Mouse (Mus musculus): ENCODE measurements around the gene Gnaq. TPM values are rescaled to one million over a fixed set of nuclear protein-coding genes. Genes with fewer than 3 reads are reported as not detected.

The Gnaq gene
- polyA plus RNA-seq, 1 experiment, result 12.6 TPM

DNA sequence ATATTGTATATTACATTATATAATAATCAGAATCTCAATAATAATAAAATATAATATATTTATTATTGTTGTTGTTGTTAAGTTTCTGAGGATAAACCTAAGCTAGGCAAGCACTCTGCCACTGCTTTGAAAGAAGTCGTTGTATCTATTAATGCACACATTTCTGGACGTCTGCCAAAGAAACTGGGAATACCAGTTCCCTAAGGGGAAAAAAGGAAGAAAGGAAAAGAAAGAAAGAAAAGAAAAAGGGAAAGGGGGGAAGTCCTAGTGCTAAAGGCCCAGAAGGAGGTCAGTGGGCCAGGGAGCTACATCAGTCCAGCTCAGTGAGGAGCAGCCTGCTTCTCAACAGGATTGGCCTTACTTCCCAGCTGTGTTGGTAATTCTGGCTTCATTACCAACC lies 11.3 kb upstream of the Gnaq start:
- peaks cover 28% of the 10 kb centered on the region for H3K4me1 ChIP-seq
- TF ChIP-seq GATA1 (IDR thresholded peaks at IDR 0.05; ENCODE audit: borderline replicate concordance, low read length) (no peak), FLI1 (IDR thresholded peaks at IDR 0.05; ENCODE audit: low read length) (no peak)
- no peaks in the 10 kb centered on the region for H3K36me3 ChIP-seq (replicated peaks; ENCODE audit: low read length)
- H3K27me3 ChIP-seq (replicated peaks), result peaks cover 12% of the 10 kb centered on the region
- H3K9me3 ChIP-seq, result peaks cover 9% of the 10 kb centered on the region
- no peak overlapping the region for H3K4me3 ChIP-seq (replicated peaks)

DNA sequence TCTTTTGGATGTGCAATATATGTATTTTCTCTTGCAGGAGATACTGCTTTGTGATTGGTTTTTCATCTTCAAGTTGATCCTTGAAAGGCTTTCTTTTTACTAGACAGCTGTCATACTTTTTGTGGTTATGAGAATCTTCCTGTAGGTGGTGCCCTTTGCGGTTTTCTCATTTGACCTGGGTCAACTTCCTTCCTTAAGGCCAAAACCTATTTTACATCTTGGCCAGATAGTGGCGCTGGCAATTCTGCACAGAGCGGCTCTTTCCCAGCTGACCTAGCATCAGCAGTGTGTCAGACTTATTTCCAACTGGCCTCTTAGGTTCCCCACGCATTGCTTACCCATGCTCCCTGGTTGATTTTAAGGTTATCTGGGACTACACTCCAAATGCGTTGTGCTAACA lies 3.9 kb upstream of the Gnaq start:
- Histone ChIP-seq H3K27me3 (replicated peaks) (peaks cover 15% of the 10 kb centered on the region), H3K4me3 (replicated peaks) (no peak overlapping the region), H3K4me1 (peaks cover 54% of the 10 kb centered on the region), H3K9me3 (peaks cover 3% of the 10 kb centered on the region; the same call in 1 of the 2 replicates), H3K36me3 (replicated peaks; ENCODE audit: low read length) (no peaks in the 10 kb centered on the region)
- no peak for TF ChIP-seq FLI1 (IDR thresholded peaks at IDR 0.05; ENCODE audit: low read length)
- no peak for TF ChIP-seq GATA1 (IDR thresholded peaks at IDR 0.05; ENCODE audit: borderline replicate concordance, low read length)

DNA sequence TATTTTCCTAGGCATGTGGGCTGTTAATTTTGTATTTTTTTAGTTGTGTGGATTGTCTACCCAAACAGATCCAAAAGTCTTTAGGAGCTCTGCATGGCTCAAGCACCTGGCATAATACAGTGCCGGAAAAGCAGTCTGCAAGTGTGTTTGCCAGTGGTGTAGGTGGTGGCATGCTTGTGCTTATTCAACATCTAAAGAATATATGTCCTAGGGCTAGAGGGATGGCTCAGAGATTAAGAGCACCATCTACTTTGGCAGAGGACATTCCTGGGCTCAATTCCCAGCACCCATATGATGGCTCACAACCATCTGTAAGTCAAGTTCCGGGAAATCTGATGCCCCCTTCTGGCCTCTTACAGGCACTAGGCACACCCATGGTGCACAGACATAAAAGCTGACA lies 3.5 kb upstream of the Gnaq start:
- H3K4me1 ChIP-seq, result peaks cover 52% of the 10 kb centered on the region
- H3K4me3 ChIP-seq (replicated peaks), result no peak overlapping the region
- H3K9me3 ChIP-seq, result peaks cover 3% of the 10 kb centered on the region; the same call in 1 of the 2 replicates
- H3K27me3 ChIP-seq (replicated peaks), result peaks cover 15% of the 10 kb centered on the region
- TF ChIP-seq FLI1 (IDR thresholded peaks at IDR 0.05; ENCODE audit: low read length) (no peak), GATA1 (IDR thresholded peaks at IDR 0.05; ENCODE audit: borderline replicate concordance, low read length) (no peak)
- no peaks in the 10 kb centered on the region for H3K36me3 ChIP-seq (replicated peaks; ENCODE audit: low read length)

DNA sequence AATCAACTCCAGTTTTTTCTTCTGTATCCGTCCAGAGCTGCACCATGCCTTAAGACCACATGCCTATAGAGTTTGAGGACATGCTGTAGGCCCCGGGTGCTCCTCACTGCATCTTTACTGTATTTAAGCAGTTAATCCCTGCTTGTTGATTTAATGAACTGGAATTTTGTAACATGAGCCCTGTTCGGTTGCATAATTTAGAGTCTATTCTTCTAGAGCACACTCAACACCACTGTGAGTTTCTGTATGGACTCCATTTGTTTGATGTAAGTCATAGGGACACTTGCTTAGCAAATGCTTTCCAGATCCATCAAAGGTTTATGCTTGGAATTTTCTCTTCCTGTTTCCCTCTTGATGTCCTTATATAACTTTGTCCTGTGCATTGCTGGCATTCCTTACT lies 2.2 kb upstream of the Gnaq start:
- TF ChIP-seq GATA1 (IDR thresholded peaks at IDR 0.05; ENCODE audit: borderline replicate concordance, low read length) (no peak), FLI1 (IDR thresholded peaks at IDR 0.05; ENCODE audit: low read length) (no peak)
- Histone ChIP-seq H3K36me3 (replicated peaks; ENCODE audit: low read length) (peaks cover 6% of the 10 kb centered on the region), H3K4me3 (replicated peaks) (no peak overlapping the region), H3K27me3 (replicated peaks) (peaks cover 15% of the 10 kb centered on the region), H3K9me3 (peaks cover 3% of the 10 kb centered on the region; the same call in 1 of the 2 replicates), H3K4me1 (peaks cover 58% of the 10 kb centered on the region)

DNA sequence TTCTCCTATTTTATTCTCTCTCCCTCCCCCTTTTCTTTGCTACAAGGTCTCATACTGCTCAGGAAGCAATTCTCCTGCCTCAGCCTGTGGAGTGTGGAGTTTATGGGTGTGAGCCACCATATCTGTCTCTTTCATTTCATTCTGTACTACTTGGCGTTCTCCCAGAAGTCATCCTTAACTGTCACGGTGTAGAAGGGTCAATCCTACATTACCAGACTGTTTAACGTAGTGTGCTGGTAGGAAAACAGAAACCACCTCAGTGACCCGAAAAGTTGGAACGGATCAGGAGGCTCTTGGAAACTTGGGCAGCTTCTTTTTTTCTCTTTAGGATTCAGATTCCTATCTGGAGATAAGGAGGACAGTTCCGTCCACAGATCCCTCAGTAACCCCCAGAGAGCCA lies 800 bp upstream of the Gnaq start:
- peaks cover 3% of the 10 kb centered on the region; the same call in 1 of the 2 replicates for H3K9me3 ChIP-seq
- peak overlapping the region; percentile 94 for H3K4me3 ChIP-seq (replicated peaks)
- H3K36me3 ChIP-seq (replicated peaks; ENCODE audit: low read length), result peaks cover 17% of the 10 kb centered on the region
- H3K4me1 ChIP-seq, result peaks cover 63% of the 10 kb centered on the region
- H3K27me3 ChIP-seq (replicated peaks), result peaks cover 15% of the 10 kb centered on the region
- no peak for TF ChIP-seq FLI1 (IDR thresholded peaks at IDR 0.05; ENCODE audit: low read length)
- no peak for TF ChIP-seq GATA1 (IDR thresholded peaks at IDR 0.05; ENCODE audit: borderline replicate concordance, low read length)

DNA sequence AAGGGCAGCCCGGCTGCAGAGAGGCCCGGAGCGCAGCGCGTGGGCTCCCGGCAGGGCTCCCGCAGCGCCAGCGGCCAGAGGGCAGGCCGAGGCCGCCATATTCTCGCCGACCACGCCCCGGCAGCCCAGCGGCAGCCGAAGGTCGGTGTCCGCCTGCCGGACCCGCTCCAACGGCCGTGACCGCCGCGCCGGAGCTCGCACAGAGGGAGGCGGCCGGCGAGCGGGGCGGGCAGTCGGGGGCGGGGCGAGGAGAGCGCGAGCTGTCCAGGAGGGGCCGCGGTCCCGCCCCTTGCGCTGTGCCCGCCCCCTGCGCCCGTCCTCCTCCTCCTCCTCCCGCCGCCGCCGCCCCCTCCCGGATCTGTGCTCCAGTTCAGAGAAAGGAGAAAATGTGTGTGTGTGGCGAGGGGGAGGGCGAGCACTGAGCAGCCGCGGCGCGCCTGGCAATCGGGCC lies 266 bp upstream of the Gnaq start:
- H3K27me3 ChIP-seq (replicated peaks), result peaks cover 14% of the 10 kb centered on the region
- peak overlapping the region; percentile 94 for H3K4me3 ChIP-seq (replicated peaks)

DNA sequence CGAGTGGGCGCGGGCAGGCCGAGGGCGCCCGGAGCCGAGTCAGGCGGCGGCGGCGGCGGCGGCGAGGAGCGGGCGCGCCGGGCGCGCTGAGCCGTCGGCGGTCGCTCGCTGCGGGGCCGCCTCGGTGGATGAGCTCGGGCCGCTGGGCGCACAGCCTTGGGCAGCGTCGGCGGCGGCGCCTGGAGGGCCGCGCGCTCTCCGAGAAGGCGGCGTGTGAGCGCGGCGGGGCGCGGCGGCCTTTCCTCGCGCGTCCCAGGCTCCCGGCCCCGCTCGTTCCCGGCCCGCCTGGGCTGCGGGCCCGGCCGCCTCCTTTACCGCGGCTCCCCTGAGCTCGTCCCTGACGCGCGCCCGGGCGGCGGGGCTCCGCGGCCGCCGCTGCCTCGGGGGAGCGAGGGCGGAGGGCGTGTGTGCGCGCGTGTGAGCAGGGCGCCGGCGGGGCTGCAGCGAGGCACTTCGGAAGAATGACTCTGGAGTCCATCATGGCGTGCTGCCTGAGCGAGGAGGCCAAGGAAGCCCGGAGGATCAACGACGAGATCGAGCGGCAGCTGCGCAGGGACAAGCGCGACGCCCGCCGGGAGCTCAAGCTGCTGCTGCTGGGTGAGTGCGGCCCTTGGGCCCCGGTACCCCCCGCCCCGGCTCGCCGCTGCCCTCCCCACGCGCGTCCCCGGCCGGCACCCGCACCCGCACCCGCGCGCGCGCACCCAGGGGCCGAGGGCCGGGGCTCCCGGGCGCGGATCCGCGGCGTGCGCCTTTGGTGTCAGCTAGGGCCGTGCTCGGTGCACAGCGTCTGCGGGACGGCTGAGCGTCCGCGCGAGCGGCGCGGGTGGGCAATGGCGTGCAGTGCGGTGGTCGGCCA lies 462 bp downstream of the Gnaq start:
- peaks cover 3% of the 10 kb centered on the region; the same call in 1 of the 2 replicates for H3K9me3 ChIP-seq
- H3K27me3 ChIP-seq (replicated peaks), result peaks cover 8% of the 10 kb centered on the region
- H3K4me3 ChIP-seq (replicated peaks), result peak overlapping the region; percentile 94
- peaks cover 21% of the 10 kb centered on the region for H3K36me3 ChIP-seq (replicated peaks; ENCODE audit: low read length)
- peaks cover 74% of the 10 kb centered on the region for H3K4me1 ChIP-seq
- TF ChIP-seq GATA1 (IDR thresholded peaks at IDR 0.05; ENCODE audit: borderline replicate concordance, low read length) (no peak), FLI1 (IDR thresholded peaks at IDR 0.05; ENCODE audit: low read length) (no peak)

More for the DNA sequence above, 266 bp upstream of the Gnaq start:
- Histone ChIP-seq H3K4me1 (peaks cover 68% of the 10 kb centered on the region), H3K9me3 (peaks cover 3% of the 10 kb centered on the region; the same call in 1 of the 2 replicates), H3K36me3 (replicated peaks; ENCODE audit: low read length) (peaks cover 21% of the 10 kb centered on the region)
- TF ChIP-seq GATA1 (IDR thresholded peaks at IDR 0.05; ENCODE audit: borderline replicate concordance, low read length) (no peak), FLI1 (IDR thresholded peaks at IDR 0.05; ENCODE audit: low read length) (no peak)

DNA sequence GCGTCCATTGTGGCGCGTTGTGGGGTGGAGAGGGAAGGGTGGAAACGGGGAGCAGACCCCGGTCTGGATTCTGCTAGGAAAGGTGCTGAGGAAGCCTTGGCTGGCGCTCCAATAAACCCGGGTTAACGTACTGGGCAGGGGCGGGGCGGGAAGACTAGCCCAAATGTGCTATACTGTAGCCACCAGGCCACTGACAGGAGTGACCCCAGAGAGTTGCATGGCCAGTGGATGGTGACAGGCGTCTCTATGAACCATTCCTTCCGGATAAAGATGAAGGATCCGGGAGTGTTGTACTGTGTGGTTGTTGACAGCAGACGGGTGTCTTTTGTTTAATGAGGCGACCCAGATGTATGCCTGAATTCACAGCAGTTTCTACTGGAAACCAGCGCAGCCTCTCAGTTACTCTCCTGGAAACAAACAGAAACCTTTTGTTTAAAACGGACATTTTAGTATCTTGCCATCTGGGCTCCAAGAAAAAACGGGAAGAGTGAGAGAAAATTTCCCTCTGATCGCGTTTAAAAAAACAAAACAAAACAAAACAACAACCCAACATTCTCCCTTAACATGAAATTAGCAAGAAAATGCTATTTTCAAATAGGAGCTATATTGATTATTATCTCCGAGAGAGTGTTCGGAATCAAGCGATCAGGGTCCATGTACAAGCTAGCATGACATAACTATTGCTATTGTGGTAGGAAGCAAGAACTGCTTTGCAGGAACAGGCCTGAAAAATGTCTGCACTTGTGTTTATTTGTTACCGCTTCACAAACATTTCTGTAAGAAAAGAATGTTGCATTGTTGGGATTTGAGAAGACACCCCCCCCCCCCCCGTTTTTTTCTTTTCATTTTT lies 1.3 kb downstream of the Gnaq start:
- H3K36me3 ChIP-seq (replicated peaks; ENCODE audit: low read length), result peaks cover 21% of the 10 kb centered on the region
- H3K4me1 ChIP-seq, result peaks cover 74% of the 10 kb centered on the region
- TF ChIP-seq FLI1 (IDR thresholded peaks at IDR 0.05; ENCODE audit: low read length) (no peak), GATA1 (IDR thresholded peaks at IDR 0.05; ENCODE audit: borderline replicate concordance, low read length) (no peak)
- peaks cover 3% of the 10 kb centered on the region for H3K27me3 ChIP-seq (replicated peaks)
- H3K9me3 ChIP-seq, result peaks cover 3% of the 10 kb centered on the region; the same call in 1 of the 2 replicates
- H3K4me3 ChIP-seq (replicated peaks), result peak overlapping the region; percentile 94

DNA sequence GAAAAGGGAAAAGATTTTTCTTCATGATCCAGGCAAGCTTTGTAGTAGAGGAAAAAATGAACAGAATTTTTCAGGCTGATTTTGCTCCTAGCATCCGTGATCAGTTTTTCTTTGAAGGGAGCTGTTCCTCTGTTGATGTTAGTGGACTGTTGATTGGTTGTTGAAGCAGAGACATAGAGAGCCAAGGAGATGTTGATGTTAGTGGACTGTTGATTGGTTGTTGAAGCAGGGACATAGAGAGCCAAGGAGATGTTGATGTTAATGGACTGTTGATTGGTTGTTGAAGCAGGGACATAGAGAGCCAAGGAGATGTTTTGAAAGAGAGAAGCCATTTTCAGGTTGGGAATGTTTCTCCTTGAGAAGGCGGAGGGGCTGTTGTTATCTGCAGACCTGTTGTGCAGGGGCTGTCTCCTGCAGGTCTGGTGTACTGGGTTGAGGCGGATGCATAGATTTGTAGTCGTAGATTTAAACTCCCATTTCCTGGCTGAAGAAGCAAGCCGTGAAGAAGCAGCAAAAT lies 5.5 kb downstream of the Gnaq start:
- peaks cover 25% of the 10 kb centered on the region for H3K36me3 ChIP-seq (replicated peaks; ENCODE audit: low read length)
- peaks cover 84% of the 10 kb centered on the region for H3K4me1 ChIP-seq
- no peak for TF ChIP-seq GATA1 (IDR thresholded peaks at IDR 0.05; ENCODE audit: borderline replicate concordance, low read length)
- H3K9me3 ChIP-seq, result no peaks in the 10 kb centered on the region
- peak overlapping the region; percentile 73 for H3K4me3 ChIP-seq (replicated peaks)
- no peaks in the 10 kb centered on the region for H3K27me3 ChIP-seq (replicated peaks)
